Mouse (Mus musculus) lung, adult 18-20 months (tissue): ENCODE results near the gene Efhc1.
"Not testable (repeated sequence)": the region's sequence is repeated elsewhere in the genome, so short reads cannot be mapped to it uniquely, and the experiment has no call there.

Experiments used
- DNase-seq, 2 experiments: peaks; one replicate each; pipeline ENCODE4 v3.0.0; 2022; ENCODE audit warnings: mixed read lengths in 2 of 2

The Efhc1 gene

DNA sequence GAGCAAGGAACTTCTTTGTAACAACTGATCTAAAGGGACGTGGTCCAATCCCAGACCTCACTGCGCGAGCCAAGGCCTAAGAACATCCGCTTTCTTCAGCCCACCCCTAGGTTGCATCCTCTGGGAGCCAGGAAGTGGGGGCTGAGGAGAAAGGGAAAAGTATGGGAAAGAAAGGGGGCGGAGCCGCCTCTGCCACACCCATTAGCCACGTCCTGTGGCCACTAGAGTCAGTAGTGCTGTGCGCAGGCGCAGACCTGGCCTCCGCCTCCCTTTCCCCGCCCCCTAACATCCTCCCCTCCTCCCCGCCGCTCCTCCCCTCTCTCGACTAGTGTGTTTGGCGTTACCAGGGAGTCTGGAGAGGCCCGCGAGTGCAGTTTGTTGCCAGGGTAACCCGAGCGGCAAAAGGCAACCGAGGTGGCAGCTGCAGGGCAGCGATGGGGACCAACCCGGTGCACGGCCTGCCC is at the start of gene Efhc1:
Gene Efhc1 (plus strand): TSS at position 327 of the 464 bp plus-strand sequence.
- DNase-seq, result peak; percentile 94 to 96

DNA sequence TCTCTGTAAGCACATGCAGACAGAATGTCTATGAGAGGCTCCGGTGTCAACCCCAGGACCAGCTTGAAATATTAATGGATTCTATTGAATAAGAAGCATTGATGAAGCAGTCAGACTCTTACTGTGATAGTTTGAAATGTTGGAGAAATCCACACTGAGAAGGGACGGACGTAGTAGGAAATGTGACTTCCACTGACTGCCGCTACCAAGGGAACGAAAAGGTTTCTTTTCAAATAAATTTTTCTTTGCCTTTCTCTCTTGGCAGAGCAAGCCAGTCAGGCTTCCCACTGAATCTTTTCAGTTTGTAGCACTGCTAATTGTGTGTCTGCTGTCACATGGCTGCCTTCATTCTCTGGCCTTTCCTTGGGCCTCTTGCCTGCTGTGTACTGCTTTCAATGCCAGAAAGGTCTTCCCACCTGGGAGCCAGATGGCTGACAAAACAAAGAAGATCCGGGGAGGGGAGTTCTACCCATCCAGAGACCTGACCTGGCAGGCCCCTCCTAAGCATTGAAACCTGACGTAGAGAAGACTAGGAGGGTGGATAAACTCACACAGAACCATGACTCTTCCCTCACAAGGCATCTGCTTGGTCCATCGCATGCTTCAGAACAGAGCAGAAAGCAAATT is 45.8 kb upstream of the Efhc1 start:
- no peak for DNase-seq

DNA sequence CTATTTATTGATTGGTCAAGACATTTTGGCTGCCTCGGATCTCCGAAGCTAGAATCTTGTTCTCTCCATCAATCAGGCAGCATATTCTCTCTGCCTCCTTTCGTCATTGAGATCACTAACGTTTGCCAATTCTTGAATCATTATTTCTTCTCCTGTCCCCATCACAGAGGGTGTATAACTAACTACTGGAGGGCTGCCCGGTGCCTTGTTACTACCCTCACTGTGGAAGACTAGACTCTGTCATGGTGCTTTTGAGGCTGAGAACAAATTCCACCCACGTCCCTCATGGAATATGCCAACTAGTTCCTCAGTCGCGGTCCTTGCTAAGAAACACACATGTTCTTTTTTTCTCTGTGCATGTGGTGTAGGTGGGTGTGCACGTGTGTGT is 45.3 kb upstream of the Efhc1 start:
- no peak for DNase-seq

DNA sequence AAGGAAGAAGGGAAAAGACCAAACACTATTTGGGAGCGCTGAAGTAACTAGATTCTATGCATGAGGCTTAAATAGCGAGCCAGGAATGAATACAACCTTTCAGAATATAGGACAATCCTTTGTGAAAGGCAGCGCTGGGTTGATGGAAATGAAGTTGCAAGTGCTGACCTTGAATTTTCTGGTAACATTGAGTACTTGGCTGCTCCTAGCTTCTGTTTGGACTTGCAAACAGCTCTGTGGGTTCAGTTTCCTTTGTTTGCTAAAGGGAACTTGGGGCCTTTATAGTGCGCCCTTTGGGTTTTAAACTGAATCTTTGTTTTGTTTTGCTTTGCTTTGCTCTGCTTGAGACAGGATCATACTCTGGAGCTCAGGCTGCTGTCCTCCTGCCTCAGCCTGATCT is 42.9 kb upstream of the Efhc1 start:
- DNase-seq, result no peak

DNA sequence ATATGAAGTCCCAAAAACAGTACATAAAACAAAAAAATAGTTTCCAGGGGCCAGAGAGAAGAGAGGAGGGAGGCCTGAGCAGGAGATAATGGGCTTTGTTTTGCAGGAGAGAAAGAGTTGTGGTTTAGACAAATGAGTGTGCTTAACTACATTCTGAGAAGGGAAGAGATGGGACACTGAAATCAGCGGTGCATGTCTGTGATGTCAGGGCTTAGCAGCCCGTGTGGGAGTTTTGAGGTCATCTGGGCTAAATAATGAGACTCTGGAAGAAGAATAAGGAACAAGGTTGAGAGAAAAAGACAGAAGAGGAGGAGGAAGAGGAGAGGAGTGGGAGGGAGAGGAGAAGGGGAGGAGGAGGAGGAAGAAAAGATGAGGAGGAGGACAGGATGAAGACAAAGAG is 39.3 kb upstream of the Efhc1 start:
- no peak for DNase-seq

DNA sequence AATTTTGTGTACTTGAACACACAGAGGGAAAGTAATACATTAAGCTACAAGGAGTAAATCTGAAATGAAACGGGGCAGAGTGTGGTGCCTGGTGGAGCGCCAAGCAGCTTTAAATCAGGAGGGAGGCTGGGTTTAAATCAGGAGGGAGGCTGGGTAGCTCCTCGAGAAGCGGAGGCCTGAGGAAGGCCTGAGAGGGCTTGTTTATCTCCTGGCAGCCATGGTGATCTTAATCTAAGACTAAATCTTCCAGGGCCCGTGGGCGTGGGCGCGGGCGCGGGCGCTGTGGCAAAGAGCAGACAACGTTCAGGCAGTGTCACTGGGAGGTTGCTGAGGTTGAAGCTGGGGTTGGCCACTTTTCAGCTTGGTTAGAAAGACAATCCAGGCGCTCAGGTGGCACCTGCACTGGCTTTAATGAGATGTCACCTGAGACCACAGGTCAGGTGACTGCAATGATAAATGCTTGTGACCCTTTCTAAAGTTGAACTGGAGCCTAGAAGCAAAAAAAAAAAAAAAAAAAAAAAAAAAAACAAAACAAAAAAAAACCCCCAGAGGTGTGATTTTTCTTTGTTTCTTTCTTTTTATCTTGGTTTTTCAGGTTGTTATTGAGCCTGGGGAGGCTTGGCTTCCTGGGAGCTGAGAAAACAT is 38.8 kb upstream of the Efhc1 start:
- DNase-seq, result no peak

DNA sequence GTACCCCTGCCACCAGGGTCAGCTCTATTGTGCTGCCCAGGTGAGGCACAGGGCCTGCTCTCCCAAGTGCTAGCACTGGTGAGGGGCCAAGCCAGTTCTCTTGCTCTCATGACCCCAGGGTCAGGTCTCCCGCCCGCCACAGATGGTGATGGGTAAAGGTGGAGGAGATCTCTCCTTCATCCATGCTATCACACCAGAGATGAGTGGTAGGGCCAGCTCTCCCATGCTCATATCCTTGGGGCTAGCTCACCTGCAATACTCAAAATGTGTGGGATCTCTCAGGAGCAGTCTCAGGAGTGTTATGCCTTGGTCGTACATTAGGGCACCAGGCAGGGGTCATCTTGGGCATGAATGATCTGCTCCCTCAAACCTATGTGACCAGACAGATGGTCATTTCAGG is 36.7 kb upstream of the Efhc1 start:
- DNase-seq, result no peak

DNA sequence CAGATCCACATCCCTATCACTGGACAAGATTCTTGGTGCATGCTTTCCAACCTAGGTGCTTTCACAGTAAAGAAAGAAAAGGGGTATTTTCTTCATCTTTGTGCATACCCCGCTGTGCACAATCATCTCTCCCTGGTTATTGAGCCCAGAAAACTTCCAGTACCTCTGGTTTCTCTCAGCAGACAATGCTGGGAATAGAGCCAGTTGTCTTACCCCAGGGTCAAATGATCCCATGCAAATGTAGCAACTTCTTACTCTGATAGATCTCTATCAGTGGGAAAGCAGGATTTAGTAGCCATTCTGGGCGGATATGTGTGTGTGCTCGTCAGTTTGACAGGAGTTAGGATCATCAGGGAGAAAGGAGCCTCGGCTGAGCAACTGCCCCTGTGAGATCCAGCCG is 35.8 kb upstream of the Efhc1 start:
- DNase-seq, result no peak

DNA sequence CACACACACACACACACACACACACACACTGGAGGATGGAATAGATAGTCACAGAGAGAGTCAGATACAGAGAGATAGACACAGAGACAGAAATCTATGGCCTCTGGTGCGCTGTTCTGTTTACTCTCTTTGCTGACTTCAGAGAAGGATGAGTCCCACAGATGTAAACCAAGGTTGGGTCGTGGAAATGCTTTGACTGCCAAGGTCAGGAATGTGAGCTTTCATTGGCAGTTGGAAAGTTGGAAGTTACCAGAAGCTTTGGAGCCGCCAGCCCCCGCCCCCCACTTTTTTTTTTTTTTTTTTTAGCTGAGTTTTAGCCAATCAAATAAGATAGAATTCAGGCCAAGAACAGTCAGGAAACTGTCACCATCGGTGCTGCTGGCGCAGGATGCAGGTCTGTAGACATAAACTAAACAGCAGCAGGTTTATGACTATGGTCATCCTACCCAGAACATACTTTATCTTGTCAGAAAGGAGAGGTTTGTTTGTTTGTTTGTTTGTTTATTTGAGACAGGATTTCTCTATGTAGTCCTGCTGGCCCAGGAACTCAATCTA is 33.9 kb upstream of the Efhc1 start:
- no peak for DNase-seq

DNA sequence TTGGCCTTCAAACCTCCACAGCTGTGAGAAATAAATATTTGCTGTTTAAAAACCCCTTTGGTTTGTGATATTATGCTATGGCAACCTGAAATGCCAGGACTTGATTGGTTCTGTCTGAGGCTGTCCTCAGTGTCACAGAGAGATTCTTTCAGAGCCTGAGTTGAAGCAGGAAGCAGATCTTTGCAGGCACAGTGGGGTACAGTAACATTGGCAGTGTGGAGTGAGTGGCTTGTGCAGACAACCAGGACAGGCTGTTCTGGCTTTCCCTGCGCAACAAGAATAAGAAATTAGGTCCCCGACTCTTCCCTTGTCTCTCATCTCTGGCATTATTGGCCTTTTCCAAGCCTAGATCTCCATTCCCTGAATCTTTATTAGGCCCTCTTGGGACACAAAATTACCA is 31.7 kb upstream of the Efhc1 start:
- DNase-seq, result no peak

DNA sequence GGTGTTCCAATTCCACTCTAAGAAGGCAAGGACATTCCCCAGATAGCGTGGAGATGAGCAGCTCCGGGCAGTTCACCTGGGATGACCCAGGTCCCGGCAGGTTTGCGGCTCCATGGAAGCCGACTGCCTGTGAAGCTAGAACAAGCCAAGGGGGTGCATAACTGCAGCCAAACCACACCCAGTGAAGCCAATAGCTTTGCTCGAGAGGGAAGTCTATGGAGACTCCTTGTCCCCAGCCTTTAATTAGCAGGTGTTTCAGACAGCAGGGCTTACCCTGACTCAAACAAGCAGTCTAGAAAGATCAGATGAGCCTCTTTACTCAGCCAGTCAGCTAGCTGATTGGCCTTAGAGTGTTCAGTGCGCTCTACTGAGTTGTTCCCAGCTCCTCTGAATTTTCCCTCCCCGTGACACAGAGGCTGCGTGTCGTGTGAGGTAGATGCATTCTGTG is 30.3 kb upstream of the Efhc1 start:
- DNase-seq, result peak; percentile 18 to 39

DNA sequence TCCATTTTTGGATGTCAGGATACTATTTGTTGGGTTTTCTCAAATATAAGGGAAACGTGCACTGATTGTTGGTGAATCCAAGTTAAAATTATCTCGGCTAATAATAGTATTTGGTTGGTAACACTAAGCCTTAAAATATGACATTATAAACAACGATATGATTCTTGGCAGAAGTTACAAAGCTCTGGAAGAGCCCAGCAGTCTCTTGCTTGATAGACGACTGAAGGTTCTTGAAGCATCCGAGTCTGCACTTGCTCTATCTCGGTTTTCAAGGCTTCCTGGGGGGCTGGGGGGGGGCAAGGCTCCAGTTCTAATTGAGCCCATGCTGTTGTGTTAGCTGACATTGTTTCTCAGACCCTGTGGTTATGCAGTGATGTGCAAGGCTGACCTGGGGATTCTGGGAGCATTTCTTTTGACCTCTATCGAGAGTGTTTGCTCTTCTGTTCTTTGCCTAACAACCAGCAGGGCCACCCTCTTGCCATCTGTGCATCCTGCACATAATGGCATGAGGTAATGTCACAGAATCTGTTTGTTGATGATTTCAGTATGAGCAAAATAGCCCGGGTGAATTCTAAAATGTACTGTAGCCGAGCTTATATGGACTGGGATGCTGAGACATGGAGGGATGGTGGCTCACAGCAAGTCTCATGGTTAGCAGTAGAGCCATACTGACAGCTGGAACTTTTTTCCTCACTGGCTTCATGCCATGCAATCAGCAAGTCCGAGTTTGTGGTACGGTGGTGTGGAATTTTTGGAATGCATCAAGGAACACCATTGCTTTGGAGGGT is 28.6 kb upstream of the Efhc1 start:
- DNase-seq, result peak in 1 of 2 experiments; percentile 23

DNA sequence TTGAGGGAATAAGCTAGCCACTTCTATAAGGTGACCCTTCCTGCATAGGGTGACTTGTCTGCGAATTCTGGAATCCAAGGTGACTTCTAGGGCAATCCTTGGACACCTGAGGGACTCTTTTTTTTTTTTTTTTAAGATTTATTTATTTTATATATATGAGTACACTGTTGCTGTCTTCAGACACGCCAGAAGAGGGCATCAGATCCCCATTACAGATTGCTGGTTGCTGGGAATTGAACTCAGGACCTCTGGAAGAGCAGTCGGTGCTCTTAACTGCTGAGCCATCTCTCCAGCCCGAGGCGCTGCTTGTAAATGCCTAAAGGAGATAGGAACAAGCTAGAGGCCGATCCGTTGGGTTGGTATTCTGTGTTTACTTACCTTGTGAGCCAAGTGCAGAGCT is 26.1 kb upstream of the Efhc1 start:
- DNase-seq, result not testable (repeated sequence)

DNA sequence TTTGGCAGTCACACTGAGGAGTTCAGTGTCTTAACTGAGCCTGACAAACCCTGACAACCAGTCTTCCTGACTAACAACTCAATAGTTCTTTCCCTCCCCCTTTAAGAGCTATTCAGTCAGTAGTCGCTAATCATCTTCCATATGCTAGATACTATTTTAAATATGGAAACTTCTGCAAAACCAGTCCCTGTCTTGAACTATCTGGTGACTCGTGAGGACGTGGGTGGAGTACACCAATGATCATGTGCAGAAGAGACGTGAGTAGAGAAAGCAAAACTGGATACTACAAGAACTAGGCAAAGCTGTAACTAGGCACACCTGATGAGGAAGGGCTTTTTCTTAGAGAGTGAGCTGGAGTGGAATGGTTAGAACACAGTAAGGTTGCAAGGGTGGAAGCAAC is 25.5 kb upstream of the Efhc1 start:
- DNase-seq, result no peak

DNA sequence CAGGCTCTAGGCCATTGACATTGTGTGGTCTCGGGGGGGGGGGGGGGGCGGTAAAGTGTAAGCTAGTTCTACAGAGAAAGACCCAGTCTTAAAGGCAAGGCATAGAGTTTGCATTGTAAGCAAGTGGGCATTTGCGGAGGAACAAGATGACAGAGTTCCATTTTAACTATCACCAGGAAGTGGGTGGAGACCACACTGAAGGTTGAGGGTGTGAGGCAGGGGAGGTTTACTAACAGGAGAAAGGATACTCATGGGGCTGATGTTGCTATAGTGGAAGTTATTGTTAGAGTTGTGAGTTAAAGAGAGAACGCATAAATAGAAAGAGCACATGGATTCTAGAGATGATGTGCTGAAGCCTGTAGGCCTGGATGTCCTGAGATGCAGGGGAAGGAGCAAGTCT is 25.1 kb upstream of the Efhc1 start:
- DNase-seq, result no peak

DNA sequence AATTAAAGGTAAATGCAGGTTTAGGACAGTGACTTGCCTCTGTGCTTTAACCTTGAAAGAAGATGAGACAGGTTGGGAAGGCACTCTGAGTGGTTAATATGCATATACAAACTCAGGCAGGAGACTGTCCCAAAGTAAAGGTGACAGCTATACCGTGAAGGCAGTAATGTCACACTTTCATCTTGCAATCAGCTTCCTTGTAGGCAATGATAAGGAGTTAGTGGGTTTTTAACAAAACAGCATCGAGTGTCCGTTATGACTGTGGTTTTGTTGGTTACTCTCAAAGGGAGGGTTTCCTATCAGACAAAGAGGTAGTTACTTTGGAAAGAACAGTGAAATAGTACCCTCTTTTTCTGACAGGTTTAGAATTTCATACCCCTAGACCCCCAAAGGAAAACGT is 22.9 kb upstream of the Efhc1 start:
- no peak for DNase-seq

DNA sequence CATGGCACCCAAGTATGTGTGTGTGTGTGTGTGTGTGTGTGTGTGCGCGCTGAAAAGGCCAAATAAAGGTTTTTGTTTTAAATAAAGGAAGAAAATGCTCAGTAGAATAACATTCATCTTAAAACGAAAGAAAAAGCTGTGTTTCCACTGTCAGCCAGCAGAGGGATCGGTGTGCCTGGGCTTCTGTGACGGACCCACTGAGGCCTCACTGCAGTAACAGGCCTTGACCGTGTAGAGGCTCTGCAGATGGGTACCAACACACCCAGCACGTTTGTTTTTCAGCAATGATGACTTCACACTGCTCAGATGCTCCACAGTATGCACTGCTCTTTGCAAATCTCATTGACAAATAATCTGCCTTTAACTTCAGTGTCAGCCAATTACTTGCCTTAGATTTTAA is 18.0 kb upstream of the Efhc1 start:
- DNase-seq, result peak; percentile 52 to 68

DNA sequence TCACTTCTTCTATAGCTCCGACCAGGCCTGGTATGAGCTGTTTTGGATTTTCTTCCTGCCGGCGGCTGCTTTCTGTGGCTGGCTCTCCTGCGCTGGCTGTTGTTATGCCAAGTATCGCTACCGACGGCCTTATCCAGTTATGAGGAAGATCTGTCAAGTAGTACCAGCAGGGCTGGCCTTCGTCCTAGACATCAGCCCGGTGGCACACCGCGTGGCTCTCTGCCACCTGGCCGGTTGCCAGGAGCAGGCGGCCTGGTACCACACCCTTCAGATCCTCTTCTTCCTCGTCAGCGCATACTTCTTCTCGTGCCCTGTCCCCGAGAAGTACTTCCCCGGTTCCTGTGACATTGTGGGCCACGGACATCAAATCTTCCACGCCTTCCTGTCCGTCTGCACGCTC is 16.3 kb upstream of the Efhc1 start:
- DNase-seq, result no peak

DNA sequence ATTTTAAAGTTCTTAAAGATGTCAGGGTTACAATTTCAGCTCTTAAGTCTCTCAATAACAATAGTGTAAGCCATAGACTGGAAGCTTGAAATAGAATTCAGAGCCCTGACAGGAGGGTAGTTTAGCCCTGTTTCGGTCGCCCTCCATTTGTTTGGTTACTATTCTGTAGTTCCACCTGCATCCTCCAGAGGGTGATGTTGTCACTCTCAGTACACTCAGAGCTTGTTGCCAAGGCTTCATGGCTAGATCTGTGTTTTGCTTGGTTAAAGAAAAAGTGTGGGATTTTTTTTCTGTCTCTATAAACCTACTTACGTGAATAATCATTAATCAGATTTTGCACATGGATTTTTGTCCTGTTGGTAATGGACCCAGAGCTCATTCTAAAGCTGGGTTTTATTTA is 12.4 kb upstream of the Efhc1 start:
- DNase-seq, result peak in 1 of 2 experiments; percentile 58

DNA sequence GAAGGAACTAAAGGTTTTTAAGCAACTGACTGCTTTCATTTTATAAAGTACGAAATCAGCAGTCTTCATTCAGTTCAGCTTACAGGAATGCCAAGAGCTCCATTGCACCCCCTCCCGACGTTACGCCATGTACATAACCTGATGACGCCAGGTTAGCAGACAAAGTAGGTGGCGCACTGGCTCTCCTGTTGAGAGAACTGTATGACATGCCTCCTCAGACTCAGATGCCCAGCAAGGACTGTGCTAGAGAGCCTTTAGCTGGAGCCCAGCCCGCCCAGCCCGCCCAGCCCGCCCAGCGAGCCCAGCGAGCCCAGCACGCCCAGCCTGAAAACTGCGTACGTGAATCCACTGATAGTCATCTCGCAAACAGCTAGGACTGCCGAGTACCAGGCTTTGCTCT is 11.3 kb upstream of the Efhc1 start:
- DNase-seq, result peak; percentile 81 to 85

DNA sequence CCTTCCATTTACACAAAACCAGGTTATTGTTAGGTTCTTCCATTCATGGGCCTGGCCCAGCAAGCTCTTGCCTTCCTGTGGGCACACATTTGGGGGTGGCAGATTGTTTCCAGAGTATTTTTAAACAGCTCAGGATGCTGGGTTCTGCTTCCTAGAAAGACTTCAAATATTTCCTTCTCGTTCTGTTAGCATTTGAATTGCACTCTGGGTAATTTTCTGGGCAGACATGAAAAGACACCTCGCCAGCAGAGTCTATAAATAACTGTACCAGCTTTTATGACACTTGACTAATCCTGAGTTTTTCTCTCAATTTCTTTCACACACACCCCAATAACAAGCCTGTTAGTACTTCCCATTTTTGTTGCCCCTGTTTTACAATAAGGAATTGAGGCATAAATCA is 10.1 kb upstream of the Efhc1 start:
- no peak for DNase-seq

DNA sequence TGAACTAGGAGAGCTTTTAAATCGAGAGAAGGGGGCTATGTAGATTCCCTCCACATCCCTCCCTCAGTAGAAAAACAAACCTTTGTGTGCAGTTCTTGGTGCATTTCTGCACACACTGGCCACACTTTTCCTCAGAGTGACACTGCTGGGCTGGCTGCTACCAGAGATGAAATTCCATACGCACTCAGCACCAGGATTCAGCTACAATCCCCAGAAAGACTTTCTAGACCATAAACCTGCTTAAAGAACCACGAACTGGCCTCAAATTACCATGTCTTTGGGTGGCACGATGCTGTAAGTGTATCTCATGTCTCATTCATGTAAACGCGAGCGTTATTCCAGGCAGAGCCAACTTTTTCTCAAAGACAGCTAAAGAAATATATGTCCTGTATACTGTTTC is 9.6 kb upstream of the Efhc1 start:
- no peak for DNase-seq

DNA sequence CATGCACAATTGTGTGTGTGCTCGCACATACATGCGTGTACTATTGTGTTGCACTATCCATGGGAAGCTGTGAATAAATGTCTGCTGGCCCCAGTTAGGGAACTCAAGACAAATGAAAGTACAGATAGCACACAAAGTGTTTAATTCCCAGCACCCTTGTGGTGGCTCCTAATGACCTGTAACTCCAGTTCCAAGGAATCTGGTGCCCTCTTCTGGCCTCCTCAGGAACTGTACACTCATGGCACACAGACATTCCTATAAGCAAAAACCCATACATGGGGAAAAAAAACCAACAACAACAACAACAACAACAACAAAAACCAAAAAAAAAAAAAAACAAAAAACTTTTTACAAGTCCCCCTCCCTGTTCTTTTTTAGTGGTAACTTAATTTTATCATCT is 8.4 kb upstream of the Efhc1 start:
- DNase-seq, result no peak

DNA sequence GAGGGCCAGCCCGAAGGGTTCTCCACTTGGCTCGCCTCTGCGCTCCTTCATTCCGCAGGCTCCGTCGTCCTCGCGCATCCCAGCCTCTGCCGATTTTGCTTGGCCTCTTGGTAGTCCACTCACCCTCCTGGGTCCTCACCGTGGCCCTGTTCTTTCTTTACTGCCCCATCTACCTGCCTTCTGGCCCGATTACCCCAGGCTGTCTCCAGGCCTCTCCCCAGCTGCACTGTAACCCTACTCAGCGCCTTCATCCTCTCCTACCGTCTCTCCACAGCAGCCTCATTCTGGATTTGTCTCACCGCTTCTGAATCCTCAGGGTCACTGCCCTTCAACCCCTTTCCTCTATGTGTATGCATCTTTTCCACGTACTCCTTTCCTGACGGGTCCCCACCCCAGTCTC is 373 bp downstream of the Efhc1 start:
- DNase-seq, result no peak
